Mouse (Mus musculus): ENCODE results near the gene Onecut1. TPM values are rescaled to one million over a fixed set of nuclear protein-coding genes. Genes with fewer than 3 reads are reported as not detected.

The Onecut1 gene
- 3.5 and 4.6 TPM in 2 replicates for polyA plus RNA-seq (2014; fragmentation: Nextera tagmentation; extraction: Ambion mirVana)

GRCm38 (mm10) chr9:74861561-74861980, at the start of gene Onecut1:
TSS of gene Onecut1 (plus strand) at chr9:74861921.
- Histone ChIP-seq H3K9ac (replicated peaks; ENCODE audit: low read depth, low read length) (peak within 1 kb of the TSS; percentile 53), H3K27me3 (ENCODE audit: control insufficient read depth, insufficient read depth, low read length) (peaks cover 69% of the 10 kb centered on the region), H3K27ac (ENCODE audit: low read depth, low read length) (peak within 1 kb of the TSS; percentile 45), H3K4me3 (ENCODE audit: low read depth, low read length) (peak within 1 kb of the TSS; percentile 41), H3K9me3 (ENCODE audit: control insufficient read depth, low read length) (no peaks in the 10 kb centered on the region), H3K36me3 (ENCODE audit: control insufficient read depth, insufficient read depth, low read length) (no peaks in the 10 kb centered on the region), H3K4me2 (ENCODE audit: low read depth, low read length) (peak within 1 kb of the TSS; percentile 89), H3K4me1 (ENCODE audit: control insufficient read depth, insufficient read depth, low read length) (peaks cover 17% of the 10 kb centered on the region)
- under 1% methylated on average over 44 of the region's 45 CpGs for WGBS
- peak; percentile 56 for ATAC-seq (ENCODE audit: low read depth)

- Histone ChIP-seq H3K4me2 (ENCODE audit: low read depth, low read length) (no peak overlapping the region), H3K36me3 (ENCODE audit: control insufficient read depth, insufficient read depth, low read length) (no peaks in the 10 kb centered on the region), H3K27ac (ENCODE audit: low read depth, low read length) (no peak overlapping the region), H3K27me3 (ENCODE audit: control insufficient read depth, insufficient read depth, low read length) (no peaks in the 10 kb centered on the region), H3K9me3 (ENCODE audit: control insufficient read depth, low read length) (no peaks in the 10 kb centered on the region), H3K4me1 (ENCODE audit: control insufficient read depth, insufficient read depth, low read length) (no peaks in the 10 kb centered on the region), H3K4me3 (ENCODE audit: low read depth, low read length) (no peak overlapping the region), H3K9ac (replicated peaks; ENCODE audit: low read depth, low read length) (no peak overlapping the region)
- no peak for ATAC-seq (ENCODE audit: low read depth)
- WGBS = 62% methylated on average over 19 of the region's 19 CpGs
Measured at GRCm38 (mm10) chr9:74819736-74820511, 41.8 kb upstream of the Onecut1 start.

DNA sequence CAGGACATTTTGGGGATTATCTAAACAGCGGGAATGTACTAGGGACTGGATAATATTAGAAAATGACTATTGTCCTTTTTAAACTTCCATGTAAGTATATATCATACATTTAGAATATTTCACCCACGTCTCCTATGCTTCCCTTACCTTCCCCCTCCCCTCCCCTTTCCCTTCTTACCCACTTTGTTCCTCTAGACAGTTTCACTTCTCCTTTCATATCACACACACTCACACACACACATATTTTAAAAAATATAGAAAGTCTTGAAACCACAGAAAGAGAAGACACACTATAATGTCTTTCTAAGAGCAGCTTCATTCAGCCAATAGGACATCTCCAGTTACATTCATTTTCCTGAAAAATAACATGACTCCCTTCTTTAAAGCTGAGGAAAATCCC, 36.6 kb upstream of the Onecut1 start:
- no peaks in the 10 kb centered on the region for H3K36me3 ChIP-seq (ENCODE audit: control insufficient read depth, insufficient read depth, low read length)
- H3K9ac ChIP-seq (replicated peaks; ENCODE audit: low read depth, low read length) = no peak overlapping the region
- no peak overlapping the region for H3K4me3 ChIP-seq (ENCODE audit: low read depth, low read length)
- no peaks in the 10 kb centered on the region for H3K27me3 ChIP-seq (ENCODE audit: control insufficient read depth, insufficient read depth, low read length)
- H3K4me1 ChIP-seq (ENCODE audit: control insufficient read depth, insufficient read depth, low read length) = no peaks in the 10 kb centered on the region
- ATAC-seq (ENCODE audit: low read depth) = no peak
- WGBS = 88% methylated on average over 2 of the region's 2 CpGs
- no peak overlapping the region for H3K4me2 ChIP-seq (ENCODE audit: low read depth, low read length)
- no peaks in the 10 kb centered on the region for H3K9me3 ChIP-seq (ENCODE audit: control insufficient read depth, low read length)
- no peak overlapping the region for H3K27ac ChIP-seq (ENCODE audit: low read depth, low read length)

GRCm38 (mm10) chr9:74829206-74829605, 32.5 kb upstream of the Onecut1 start:
- no peak for ATAC-seq (ENCODE audit: low read depth)
- no peaks in the 10 kb centered on the region for H3K9me3 ChIP-seq (ENCODE audit: control insufficient read depth, low read length)
- H3K4me2 ChIP-seq (ENCODE audit: low read depth, low read length) = no peak overlapping the region
- no peak overlapping the region for H3K27ac ChIP-seq (ENCODE audit: low read depth, low read length)
- H3K4me1 ChIP-seq (ENCODE audit: control insufficient read depth, insufficient read depth, low read length) = no peaks in the 10 kb centered on the region
- H3K27me3 ChIP-seq (ENCODE audit: control insufficient read depth, insufficient read depth, low read length) = no peaks in the 10 kb centered on the region
- no peaks in the 10 kb centered on the region for H3K36me3 ChIP-seq (ENCODE audit: control insufficient read depth, insufficient read depth, low read length)
- H3K9ac ChIP-seq (replicated peaks; ENCODE audit: low read depth, low read length) = no peak overlapping the region
- no peak overlapping the region for H3K4me3 ChIP-seq (ENCODE audit: low read depth, low read length)
- WGBS = 75% methylated on average over 3 of the region's 3 CpGs

GRCm38 (mm10) chr9:74842890-74843289, 18.8 kb upstream of the Onecut1 start:
- 88% methylated on average over 4 of the region's 4 CpGs for WGBS
- H3K4me2 ChIP-seq (ENCODE audit: low read depth, low read length) = no peak overlapping the region
- peaks cover 5% of the 10 kb centered on the region; the same call in 1 of the 2 replicates for H3K27me3 ChIP-seq (ENCODE audit: control insufficient read depth, insufficient read depth, low read length)
- H3K27ac ChIP-seq (ENCODE audit: low read depth, low read length) = no peak overlapping the region
- H3K9me3 ChIP-seq (ENCODE audit: control insufficient read depth, low read length) = no peaks in the 10 kb centered on the region
- no peak overlapping the region for H3K9ac ChIP-seq (replicated peaks; ENCODE audit: low read depth, low read length)
- no peak overlapping the region for H3K4me3 ChIP-seq (ENCODE audit: low read depth, low read length)
- no peaks in the 10 kb centered on the region for H3K36me3 ChIP-seq (ENCODE audit: control insufficient read depth, insufficient read depth, low read length)
- H3K4me1 ChIP-seq (ENCODE audit: control insufficient read depth, insufficient read depth, low read length) = no peaks in the 10 kb centered on the region
- no peak for ATAC-seq (ENCODE audit: low read depth)

DNA sequence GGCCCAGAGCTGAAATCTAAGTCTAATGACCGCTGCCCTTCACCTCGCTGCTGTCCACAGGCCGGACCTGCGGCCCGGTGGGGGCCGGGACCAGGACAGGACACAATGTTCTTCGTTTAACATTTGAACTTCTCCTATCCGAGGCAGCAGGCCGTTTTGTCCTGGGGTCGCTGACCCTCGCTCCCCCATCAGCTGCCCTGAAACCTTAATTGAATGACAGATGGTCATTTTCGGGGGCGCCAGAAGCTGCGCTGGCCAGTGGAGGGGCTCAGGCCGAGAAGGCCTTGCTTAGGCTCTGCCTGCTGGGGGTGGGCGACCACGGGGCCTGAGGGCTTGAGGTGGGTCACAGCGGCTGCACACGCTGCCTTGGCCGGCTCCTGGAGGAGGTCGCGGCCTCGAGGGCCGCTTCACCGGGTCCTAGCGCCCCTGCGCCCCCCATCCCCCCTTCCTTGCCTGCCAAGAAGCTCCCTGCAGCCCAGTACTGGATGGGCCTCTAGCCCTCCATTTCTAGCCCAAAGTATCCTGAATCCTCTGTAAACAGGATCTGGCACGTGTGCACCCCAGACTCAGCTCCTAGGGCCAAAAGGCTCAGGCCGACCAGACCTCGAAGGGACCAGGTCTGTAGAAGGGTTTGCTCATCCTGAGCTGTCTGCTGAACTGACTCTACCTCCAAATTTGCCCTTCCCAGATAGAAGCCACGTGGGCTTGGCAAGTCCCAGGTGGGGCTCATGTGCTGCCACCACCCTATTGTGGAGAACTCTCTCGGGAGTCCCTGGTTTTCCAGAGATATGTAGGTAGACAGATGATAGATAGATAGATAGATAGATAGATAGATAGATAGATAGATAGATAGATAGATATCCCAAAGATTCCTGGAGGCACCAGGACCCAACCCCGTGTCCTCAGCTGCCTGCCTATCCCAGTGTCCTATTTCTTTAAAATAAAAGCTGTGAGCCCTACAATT, 14.6 kb upstream of the Onecut1 start:
- H3K27ac ChIP-seq (ENCODE audit: low read depth, low read length) = no peak overlapping the region
- ATAC-seq (ENCODE audit: low read depth) = no peak

GRCm38 (mm10) chr9:74848411-74849194, 13.1 kb upstream of the Onecut1 start:
- Histone ChIP-seq H3K27me3 (ENCODE audit: control insufficient read depth, insufficient read depth, low read length) (peaks cover 31% of the 10 kb centered on the region), H3K9me3 (ENCODE audit: control insufficient read depth, low read length) (no peaks in the 10 kb centered on the region), H3K4me2 (ENCODE audit: low read depth, low read length) (peak overlapping the region; percentile 44), H3K36me3 (ENCODE audit: control insufficient read depth, insufficient read depth, low read length) (no peaks in the 10 kb centered on the region), H3K4me1 (ENCODE audit: control insufficient read depth, insufficient read depth, low read length) (peaks cover 10% of the 10 kb centered on the region; the same call in 1 of the 2 replicates), H3K27ac (ENCODE audit: low read depth, low read length) (0 out of 2 replicates have a peak overlapping the region, but pooled peaks have one; percentile 28), H3K9ac (replicated peaks; ENCODE audit: low read depth, low read length) (0 out of 2 replicates have a peak overlapping the region, but pooled peaks have one; percentile 16), H3K4me3 (ENCODE audit: low read depth, low read length) (peak overlapping the region; percentile 24)
- under 1% methylated on average over 46 of the region's 46 CpGs for WGBS
- no peak for ATAC-seq (ENCODE audit: low read depth)

More for the DNA sequence above, 14.6 kb upstream of the Onecut1 start:
- Histone ChIP-seq H3K4me1 (ENCODE audit: control insufficient read depth, insufficient read depth, low read length) (peaks cover 10% of the 10 kb centered on the region; the same call in 1 of the 2 replicates), H3K9me3 (ENCODE audit: control insufficient read depth, low read length) (no peaks in the 10 kb centered on the region), H3K36me3 (ENCODE audit: control insufficient read depth, insufficient read depth, low read length) (no peaks in the 10 kb centered on the region), H3K4me2 (ENCODE audit: low read depth, low read length) (no peak overlapping the region), H3K4me3 (ENCODE audit: low read depth, low read length) (no peak overlapping the region), H3K9ac (replicated peaks; ENCODE audit: low read depth, low read length) (no peak overlapping the region), H3K27me3 (ENCODE audit: control insufficient read depth, insufficient read depth, low read length) (peaks cover 24% of the 10 kb centered on the region)
- WGBS = 2% methylated on average over 33 of the region's 33 CpGs

- H3K9ac ChIP-seq (replicated peaks; ENCODE audit: low read depth, low read length) = 0 out of 2 replicates have a peak overlapping the region, but pooled peaks have one; percentile 12
- H3K9me3 ChIP-seq (ENCODE audit: control insufficient read depth, low read length) = no peaks in the 10 kb centered on the region
- H3K4me3 ChIP-seq (ENCODE audit: low read depth, low read length) = peak overlapping the region; percentile 24
- peaks cover 39% of the 10 kb centered on the region for H3K27me3 ChIP-seq (ENCODE audit: control insufficient read depth, insufficient read depth, low read length)
- H3K4me2 ChIP-seq (ENCODE audit: low read depth, low read length) = peak overlapping the region; percentile 44
- H3K4me1 ChIP-seq (ENCODE audit: control insufficient read depth, insufficient read depth, low read length) = peaks cover 10% of the 10 kb centered on the region; the same call in 1 of the 2 replicates
- H3K36me3 ChIP-seq (ENCODE audit: control insufficient read depth, insufficient read depth, low read length) = no peaks in the 10 kb centered on the region
- peak; percentile 52 for ATAC-seq (ENCODE audit: low read depth)
- H3K27ac ChIP-seq (ENCODE audit: low read depth, low read length) = 0 out of 2 replicates have a peak overlapping the region, but pooled peaks have one; percentile 2
- under 1% methylated on average over 63 of the region's 63 CpGs for WGBS
Measured at GRCm38 (mm10) chr9:74849195-74849978, 12.3 kb upstream of the Onecut1 start.

Measured in neural tube, embryonic 14.5 days (tissue).